Mouse (Mus musculus) heart, embryonic 12.5 days (tissue): Measurements from ENCODE around the gene Dpp9. TPM values are rescaled to one million over a fixed set of nuclear protein-coding genes. Genes with fewer than 3 reads are reported as not detected.

Experiments
- ATAC-seq: fragments of 200-750 bp; cut with Nextera tagmentation; 2 replicates; pipeline ENCODE4 v1.8.0; 2017; ENCODE audit warnings: moderate TSS enrichment, moderate library complexity; ENCODE audit not compliant: insufficient number of reproducible peaks, low FRiP score
- H3K27ac ChIP-seq: fragments of 300-500 bp; sonication (generic); 2 replicates; pipeline ENCODE4 v1.5.1; 2016; ENCODE audit warnings: mild to moderate bottlenecking, moderate library complexity; ENCODE audit not compliant: poor library complexity, severe bottlenecking
- H3K27me3 ChIP-seq: fragments of 300-500 bp; sonication (generic); replicated peaks from 2 replicates; pipeline ENCODE4 v1.6.1; 2016; ENCODE audit warnings: mild to moderate bottlenecking, moderate library complexity
- H3K36me3 ChIP-seq: fragments of 300-500 bp; sonication (generic); 2 replicates; pipeline ENCODE4 v1.6.1; 2016; ENCODE audit warnings: mild to moderate bottlenecking, moderate library complexity
- H3K4me1 ChIP-seq: fragments of 300-500 bp; sonication (generic); replicated peaks from 2 replicates; pipeline ENCODE4 v1.6.1; 2016; ENCODE audit warnings: mild to moderate bottlenecking
- H3K4me2 ChIP-seq: fragments of 300-500 bp; sonication (generic); 2 replicates; pipeline ENCODE4 v1.6.1; 2016; ENCODE audit warnings: mild to moderate bottlenecking, moderate library complexity
- H3K4me3 ChIP-seq: fragments of 300-500 bp; sonication (generic); 2 replicates; pipeline ENCODE4 v1.5.1; 2016; ENCODE audit warnings: mild to moderate bottlenecking
- H3K9ac ChIP-seq: fragments of 300-500 bp; sonication (generic); 2 replicates; pipeline ENCODE4 v1.6.1; 2016; ENCODE audit warnings: mild to moderate bottlenecking, moderate library complexity
- H3K9me3 ChIP-seq: fragments of 300-500 bp; sonication (generic); replicated peaks from 2 replicates; pipeline ENCODE4 v1.6.1; 2016; ENCODE audit warnings: mild to moderate bottlenecking, moderate library complexity
- WGBS: fragments of 180-500 bp; shearing (Covaris S2); methylation state at CpG from one replicate; pipeline ENCODE4 v1.1.7; 2016; 5-methylcytosine and 5-hydroxymethylcytosine counted together
- polyA plus RNA-seq: library from polyadenylated mRNA; unstranded; fragments of >200 nt; fragmentation: Nextera tagmentation; extraction: Ambion mirVana; gene quantifications from 2 replicates; pipeline ENCODE4 v1.2.1, GENCODE M21; 2016

Gene Dpp9
- polyA plus RNA-seq, 1 experiment from 2014 or later = 27.8 TPM

- Histone ChIP-seq H3K9me3 (no peaks in the 10 kb centered on the region), H3K27me3 (peaks cover 33% of the 10 kb centered on the region), H3K9ac (peak within 1 kb of the TSS; percentile 62), H3K4me1 (peaks cover 22% of the 10 kb centered on the region), H3K27ac (no peak within 1 kb of the TSS), H3K4me2 (peak within 1 kb of the TSS; percentile 77), H3K36me3 (no peaks in the 10 kb centered on the region), H3K4me3 (peak within 1 kb of the TSS; percentile 43)
- WGBS = 1% methylated on average over 30 of the region's 30 CpGs
- peak; percentile 96 for ATAC-seq
These were observed 56.4 kb downstream of the Dpp9 start, which contains the start of gene Tnfaip8l1 for GRCm38 (mm10) chr17:56162231-56162774. Gene Tnfaip8l1, plus strand, starts transcription at chr17:56162477.

DNA sequence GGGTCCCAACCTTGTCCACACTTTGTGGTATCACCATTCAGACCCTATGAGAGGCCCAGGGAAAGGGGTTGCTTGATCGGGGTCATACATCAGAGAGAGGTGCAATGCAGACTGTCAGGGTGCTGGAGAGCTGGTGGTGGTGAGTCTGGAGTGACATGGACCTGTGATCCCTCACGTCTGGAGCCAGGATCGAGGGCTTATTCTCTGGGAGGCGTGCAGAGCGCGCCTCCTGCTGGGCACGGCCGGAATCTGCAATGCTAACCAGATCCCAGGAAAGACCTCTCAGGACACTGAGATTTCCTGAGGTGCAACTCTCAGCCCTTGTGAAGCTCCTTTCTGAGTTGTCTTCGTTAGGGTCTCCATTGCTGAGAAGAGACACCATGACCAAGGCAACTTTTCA lies 59.0 kb downstream of the Dpp9 start:
- Histone ChIP-seq H3K4me2 (no peak overlapping the region), H3K27ac (no peak overlapping the region), H3K4me1 (peaks cover 22% of the 10 kb centered on the region), H3K4me3 (no peak overlapping the region), H3K27me3 (peaks cover 59% of the 10 kb centered on the region), H3K9ac (no peak overlapping the region), H3K36me3 (no peaks in the 10 kb centered on the region), H3K9me3 (no peaks in the 10 kb centered on the region)
- WGBS = under 1% methylated on average over 9 of the region's 9 CpGs
- no peak for ATAC-seq

- no peak; the same call in 1 of the 2 replicates for ATAC-seq
- 32% methylated on average over 9 of the region's 9 CpGs for WGBS
- Histone ChIP-seq H3K4me3 (no peak overlapping the region), H3K4me2 (no peak overlapping the region), H3K9me3 (no peaks in the 10 kb centered on the region), H3K27me3 (peaks cover 94% of the 10 kb centered on the region), H3K4me1 (peaks cover 10% of the 10 kb centered on the region), H3K27ac (no peak overlapping the region), H3K36me3 (no peaks in the 10 kb centered on the region), H3K9ac (no peak overlapping the region)
These were observed 65.1 kb downstream of the Dpp9 start for GRCm38 (mm10) chr17:56153643-56154042.

DNA sequence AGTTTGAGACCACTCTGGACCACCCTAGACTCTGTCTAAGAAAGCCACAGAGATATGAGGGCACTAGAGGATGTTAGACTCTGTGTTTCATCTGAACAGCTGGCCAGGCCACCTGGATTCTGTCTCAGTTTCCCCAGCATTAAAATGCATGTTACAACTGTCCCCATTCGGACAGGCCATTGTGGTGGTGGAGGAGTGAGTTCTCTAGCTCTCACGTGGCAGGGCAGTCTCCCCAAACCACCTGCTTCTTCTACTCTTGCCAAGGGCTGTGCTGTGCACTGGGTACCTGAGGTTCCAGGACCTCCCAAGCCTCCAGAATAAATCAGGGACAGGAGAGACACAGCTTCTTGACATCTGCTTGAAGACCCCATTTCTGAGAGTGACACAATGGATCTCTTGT lies 68.8 kb downstream of the Dpp9 start:
- Histone ChIP-seq H3K27ac (no peak overlapping the region), H3K4me3 (no peak overlapping the region), H3K36me3 (no peaks in the 10 kb centered on the region), H3K9ac (no peak overlapping the region), H3K4me2 (no peak overlapping the region), H3K27me3 (peaks cover 94% of the 10 kb centered on the region), H3K4me1 (peaks cover 11% of the 10 kb centered on the region), H3K9me3 (no peaks in the 10 kb centered on the region)
- WGBS = 42% methylated on average over 2 of the region's 2 CpGs
- ATAC-seq = no peak

GRCm38 (mm10) chr17:56148790-56149618 lies 69.7 kb downstream of the Dpp9 start:
- H3K27me3 ChIP-seq = peaks cover 94% of the 10 kb centered on the region
- peak; percentile 16; the same call in 1 of the 2 replicates for ATAC-seq
- H3K4me1 ChIP-seq = peaks cover 11% of the 10 kb centered on the region
- 0 out of 2 replicates have a peak overlapping the region, but pooled peaks have one; percentile 9 for H3K4me3 ChIP-seq
- no peak overlapping the region for H3K27ac ChIP-seq
- peak overlapping the region; percentile 26; the same call in 1 of the 2 replicates for H3K9ac ChIP-seq
- H3K9me3 ChIP-seq = no peaks in the 10 kb centered on the region
- no peaks in the 10 kb centered on the region for H3K36me3 ChIP-seq
- peak overlapping the region; percentile 39 for H3K4me2 ChIP-seq
- WGBS = 3% methylated on average over 30 of the region's 30 CpGs

GRCm38 (mm10) chr17:56148280-56148679 lies 70.4 kb downstream of the Dpp9 start:
- Histone ChIP-seq H3K4me2 (peak overlapping the region; percentile 39; the same call in 1 of the 2 replicates), H3K4me1 (peaks cover 5% of the 10 kb centered on the region), H3K27ac (no peak overlapping the region), H3K9ac (no peak overlapping the region), H3K36me3 (no peaks in the 10 kb centered on the region), H3K9me3 (no peaks in the 10 kb centered on the region), H3K4me3 (no peak overlapping the region), H3K27me3 (peaks cover 95% of the 10 kb centered on the region)
- ATAC-seq = no peak
- 16% methylated on average over 9 of the region's 9 CpGs for WGBS

GRCm38 (mm10) chr17:56147420-56147819 lies 71.3 kb downstream of the Dpp9 start:
- H3K4me3 ChIP-seq = no peak overlapping the region
- no peak overlapping the region for H3K4me2 ChIP-seq
- ATAC-seq = no peak
- no peaks in the 10 kb centered on the region for H3K36me3 ChIP-seq
- no peaks in the 10 kb centered on the region for H3K9me3 ChIP-seq
- peaks cover 6% of the 10 kb centered on the region for H3K4me1 ChIP-seq
- H3K27ac ChIP-seq = no peak overlapping the region
- no peak overlapping the region for H3K9ac ChIP-seq
- WGBS = 45% methylated on average over 12 of the region's 12 CpGs
- H3K27me3 ChIP-seq = peaks cover 96% of the 10 kb centered on the region

DNA sequence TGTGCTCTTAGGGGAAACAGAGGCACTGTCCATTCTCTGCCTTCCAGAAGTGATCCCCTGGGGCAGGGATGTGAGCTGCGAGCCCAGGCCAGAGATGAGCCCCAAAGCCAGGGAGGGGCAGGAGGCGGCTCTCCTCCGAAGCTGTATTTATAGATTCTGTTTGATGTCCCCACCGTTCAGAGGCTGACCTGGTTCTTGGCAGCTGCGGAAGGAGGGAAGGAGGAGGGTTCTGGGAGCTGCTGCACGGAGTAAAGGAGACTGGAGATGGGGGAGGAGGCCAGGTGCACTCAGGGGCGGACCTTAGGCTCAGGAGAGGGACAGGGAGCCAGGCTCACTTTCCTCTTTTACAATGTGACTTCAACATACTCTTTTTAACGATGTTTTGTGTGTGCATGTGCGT lies 72.6 kb downstream of the Dpp9 start:
- H3K9me3 ChIP-seq = no peaks in the 10 kb centered on the region
- H3K27ac ChIP-seq = no peak overlapping the region
- H3K36me3 ChIP-seq = no peaks in the 10 kb centered on the region
- 18% methylated on average over 9 of the region's 9 CpGs for WGBS
- ATAC-seq = no peak
- H3K4me1 ChIP-seq = peaks cover 18% of the 10 kb centered on the region
- H3K4me2 ChIP-seq = no peak overlapping the region
- peaks cover 100% of the 10 kb centered on the region for H3K27me3 ChIP-seq
- no peak overlapping the region for H3K9ac ChIP-seq
- H3K4me3 ChIP-seq = no peak overlapping the region

DNA sequence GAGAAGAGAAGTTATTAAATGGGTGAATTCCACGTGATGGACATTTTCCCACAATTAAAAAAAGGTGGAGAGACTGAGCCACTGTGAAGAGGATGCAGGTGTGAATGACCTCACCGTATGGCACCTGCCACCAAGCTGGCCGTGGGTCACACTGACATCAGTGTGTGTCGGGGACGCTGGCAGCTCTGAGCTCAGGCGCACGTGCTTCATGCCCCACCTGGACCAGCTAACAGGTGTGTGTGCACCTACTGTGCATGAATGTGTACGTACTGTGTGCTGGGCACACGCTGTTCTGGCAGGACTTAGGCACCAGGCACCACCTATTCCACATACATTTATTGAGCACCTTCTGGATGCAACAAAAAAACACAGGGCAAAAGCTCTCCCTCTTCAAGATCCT lies 74.2 kb downstream of the Dpp9 start:
- Histone ChIP-seq H3K27me3 (peaks cover 100% of the 10 kb centered on the region), H3K4me2 (no peak overlapping the region), H3K4me3 (no peak overlapping the region), H3K36me3 (no peaks in the 10 kb centered on the region), H3K9ac (no peak overlapping the region), H3K4me1 (peaks cover 24% of the 10 kb centered on the region), H3K27ac (no peak overlapping the region), H3K9me3 (no peaks in the 10 kb centered on the region)
- ATAC-seq = no peak
- 72% methylated on average over 9 of the region's 9 CpGs for WGBS

DNA sequence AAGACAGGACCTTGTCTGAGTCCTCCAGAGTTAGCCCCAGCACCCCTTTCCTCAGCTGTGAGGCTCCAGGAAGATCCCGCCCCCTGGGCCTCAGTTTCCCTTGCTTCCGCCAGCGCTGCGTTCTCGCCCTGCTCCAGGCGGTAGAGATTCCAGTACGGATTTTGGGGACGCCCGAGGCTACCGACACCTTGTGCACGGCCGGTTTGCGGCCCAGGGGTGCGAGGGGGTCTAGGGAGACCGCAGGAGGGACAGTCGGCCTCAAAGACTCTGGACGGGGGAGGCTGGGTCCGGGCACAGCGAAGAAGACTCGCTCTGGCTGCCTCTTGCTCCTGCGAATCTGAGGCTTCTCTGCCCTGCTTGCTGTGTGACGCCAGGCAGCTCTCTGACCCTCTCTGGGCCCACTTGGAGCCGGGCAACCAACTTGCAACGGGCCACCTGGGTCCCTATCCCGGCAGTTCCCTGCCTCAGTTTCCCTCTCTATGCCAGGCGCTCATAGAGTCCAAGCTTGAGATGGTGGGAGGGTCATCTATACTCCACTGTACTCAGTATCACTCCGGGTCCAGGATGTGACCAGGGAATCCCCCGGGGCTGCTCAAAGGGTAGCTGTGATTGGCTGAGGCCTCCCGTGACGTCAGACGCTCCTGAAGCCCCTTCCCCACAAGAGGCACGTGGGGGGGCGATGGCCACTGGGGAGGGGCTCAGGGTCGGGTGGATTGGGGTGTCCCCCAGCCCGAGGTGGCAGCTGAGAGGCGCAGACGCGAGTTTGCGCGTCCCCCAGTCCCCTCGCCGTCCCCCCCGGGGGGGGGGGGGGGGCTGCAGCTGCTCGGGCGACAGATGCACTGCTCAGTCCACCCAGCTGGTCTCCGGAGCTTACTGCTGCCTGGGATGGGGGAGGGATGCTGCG lies 76.8 kb downstream of the Dpp9 start:
- Histone ChIP-seq H3K9ac (peak overlapping the region; percentile 29), H3K36me3 (no peaks in the 10 kb centered on the region), H3K27me3 (peaks cover 100% of the 10 kb centered on the region), H3K27ac (no peak overlapping the region), H3K4me1 (peaks cover 22% of the 10 kb centered on the region), H3K9me3 (no peaks in the 10 kb centered on the region), H3K4me3 (peak overlapping the region; percentile 39), H3K4me2 (peak overlapping the region; percentile 70)
- ATAC-seq = peak; percentile 26; the same call in 1 of the 2 replicates
- WGBS = under 1% methylated on average over 42 of the region's 47 CpGs
